Mouse (Mus musculus) limb, embryonic 14.5 days (tissue): ENCODE measurements around the gene Prss8. TPM values are rescaled to one million over a fixed set of nuclear protein-coding genes. Genes with fewer than 3 reads are reported as not detected.

Source experiments
- ATAC-seq: fragments of 200-750 bp; cut with Nextera tagmentation; 2 replicates; pipeline ENCODE4 v1.8.0; 2017; ENCODE audit warnings: low read depth, moderate number of reproducible peaks, moderate TSS enrichment; ENCODE audit not compliant: low FRiP score
- DNase-seq: peaks from one replicate; pipeline ENCODE4 v3.0.0-alpha.2; 2015; ENCODE audit warnings: low spot score
- H3K27ac ChIP-seq: fragments of 300-500 bp; sonication (generic); replicated peaks from 2 replicates; pipeline ENCODE4 v1.5.1; 2014; ENCODE audit warnings: low read depth, mild to moderate bottlenecking, low read length, moderate library complexity, mixed read lengths
- H3K27me3 ChIP-seq: fragments of 300-500 bp; sonication (generic); 2 replicates; pipeline ENCODE4 v1.6.1; 2014; ENCODE audit warnings: low read length, mixed read lengths; ENCODE audit not compliant: control insufficient read depth, insufficient read depth
- H3K36me3 ChIP-seq: fragments of 300-500 bp; sonication (generic); 2 replicates; pipeline ENCODE4 v1.6.1; 2014; ENCODE audit warnings: mild to moderate bottlenecking, low read length, moderate library complexity, mixed read lengths; ENCODE audit not compliant: control insufficient read depth, insufficient read depth
- H3K4me1 ChIP-seq: fragments of 300-500 bp; sonication (generic); 2 replicates; pipeline ENCODE4 v1.6.1; 2014; ENCODE audit warnings: antibody characterized with exemption, low read length, mixed read lengths; ENCODE audit not compliant: control insufficient read depth, insufficient read depth
- H3K4me2 ChIP-seq: fragments of 300-500 bp; sonication (generic); replicated peaks from 2 replicates; pipeline ENCODE4 v1.6.1; 2014; ENCODE audit warnings: low read depth, mild to moderate bottlenecking, low read length, moderate library complexity; ENCODE audit not compliant: severe bottlenecking
- H3K4me3 ChIP-seq: fragments of 300-500 bp; sonication (generic); replicated peaks from 2 replicates; pipeline ENCODE4 v1.5.1; 2014; ENCODE audit warnings: low read length
- H3K9ac ChIP-seq: fragments of 300-500 bp; sonication (generic); 2 replicates; pipeline ENCODE4 v1.6.1; 2014; ENCODE audit warnings: mild to moderate bottlenecking, low read depth, low read length, moderate library complexity; ENCODE audit not compliant: severe bottlenecking
- H3K9me3 ChIP-seq: fragments of 300-500 bp; sonication (generic); 2 replicates; pipeline ENCODE4 v1.6.1; 2016; ENCODE audit warnings: low read length; ENCODE audit not compliant: control insufficient read depth
- POLR2A ChIP-seq: fragments of 200-500 bp; IDR thresholded peaks from 2 replicates; pipeline ENCODE4 v1.8.0; 2012; ENCODE audit warnings: inconsistent platforms, mild to moderate bottlenecking, moderate library complexity, borderline replicate concordance; ENCODE audit not compliant: insufficient read depth, insufficient read length; ENCODE audit errors: extremely low read depth
- WGBS: fragments of 180-500 bp; shearing (Covaris S2); extraction: QIAGEN DNeasy Blood & Tissue Kit; methylation state at CpG from one replicate; pipeline ENCODE4 v1.1.7; 2014; 5-methylcytosine and 5-hydroxymethylcytosine counted together
- polyA plus RNA-seq, 2 experiments: library from polyadenylated mRNA; depleted of rRNA in 1 of 2; stranded (reverse) in 1 of 2; unstranded in 1 of 2; fragments of >200 nt; fragmentation: Nextera tagmentation in 1 of 2; extraction: Ambion mirVana in 1 of 2; gene quantifications; 2 replicates each; pipeline versions ENCODE4 v1.2.1 to v1.2.3; 2012 to 2014

The Prss8 gene
- polyA plus RNA-seq, 2 experiments: 6.2 to 7.0 TPM

GRCm38 (mm10) chr7:127876467-127877348, 53.2 kb downstream of the Prss8 start, which contains the start of gene Zfp668:
Gene Zfp668 (minus strand): TSS chr7:127876828.
- H3K27me3 ChIP-seq: no peaks in the 10 kb centered on the region
- WGBS: under 1% methylated on average over 60 of the region's 60 CpGs
- H3K27ac ChIP-seq: peak within 1 kb of the TSS; percentile 99
- peak within 1 kb of the TSS; percentile 74 for H3K4me2 ChIP-seq
- TF ChIP-seq POLR2A: peak; percentile 40; the same call in 1 of the 2 replicates
- peak; percentile 97 for DNase-seq
- peak within 1 kb of the TSS; percentile 97 for H3K9ac ChIP-seq
- ATAC-seq: peak; percentile 58
- peaks cover 39% of the 10 kb centered on the region for H3K36me3 ChIP-seq
- H3K4me1 ChIP-seq: peaks cover 14% of the 10 kb centered on the region
- no peaks in the 10 kb centered on the region for H3K9me3 ChIP-seq
- peak within 1 kb of the TSS; percentile 94 for H3K4me3 ChIP-seq

- Histone ChIP-seq H3K27me3 (no peaks in the 10 kb centered on the region), H3K4me1 (peaks cover 14% of the 10 kb centered on the region), H3K4me3 (peak within 1 kb of the TSS; percentile 94), H3K9ac (peak within 1 kb of the TSS; percentile 97), H3K4me2 (peak within 1 kb of the TSS; percentile 74), H3K27ac (peak within 1 kb of the TSS; percentile 99), H3K9me3 (no peaks in the 10 kb centered on the region), H3K36me3 (peaks cover 34% of the 10 kb centered on the region)
- ATAC-seq: peak; percentile 91
- no peak for TF ChIP-seq POLR2A
- WGBS: 0% methylated on average over 31 of the region's 41 CpGs
- DNase-seq: peak; percentile 79
These were observed 53.9 kb downstream of the Prss8 start, which contains the start of gene Zfp646 for GRCm38 (mm10) chr7:127876041-127876466. Gene Zfp646 (plus strand): TSS chr7:127876221.

Other genes with a start within 250 kb of the Prss8 start
- 74.7 and 90.0 TPM in 2 replicates for gene Bcl7c, start 221.2 kb downstream of the Prss8 start, polyA plus RNA-seq (2012; rRNA removed)
- 95.4 and 102 TPM in 2 replicates for gene Bcl7c, start 221.2 kb downstream of the Prss8 start, polyA plus RNA-seq (2014; fragmentation: Nextera tagmentation; extraction: Ambion mirVana)
- 53.6 and 82.9 TPM in 2 replicates for gene Ctf1, start 217.4 kb downstream of the Prss8 start, polyA plus RNA-seq (2012; rRNA removed)
- gene Ctf1, start 217.4 kb downstream of the Prss8 start, polyA plus RNA-seq (2014; fragmentation: Nextera tagmentation; extraction: Ambion mirVana): 34.9 and 41.6 TPM in 2 replicates
- gene Ctf2, start 197.9 kb downstream of the Prss8 start, polyA plus RNA-seq (2012; rRNA removed): 0.03 TPM in 1 of 2 replicates, not detected in the other
- gene Ctf2, start 197.9 kb downstream of the Prss8 start, polyA plus RNA-seq (2014; fragmentation: Nextera tagmentation; extraction: Ambion mirVana): 0.22 and 0.34 TPM in 2 replicates
- 64.5 and 81.3 TPM in 2 replicates for gene Fbxl19, start 185.6 kb downstream of the Prss8 start, polyA plus RNA-seq (2012; rRNA removed)
- 4.4 and 6.8 TPM in 2 replicates for gene Fbxl19, start 185.6 kb downstream of the Prss8 start, polyA plus RNA-seq (2014; fragmentation: Nextera tagmentation; extraction: Ambion mirVana)
- gene Orai3, start 160.3 kb downstream of the Prss8 start, polyA plus RNA-seq (2012; rRNA removed): 22.8 and 29.6 TPM in 2 replicates
- 10.5 and 11.6 TPM in 2 replicates for gene Orai3, start 160.3 kb downstream of the Prss8 start, polyA plus RNA-seq (2014; fragmentation: Nextera tagmentation; extraction: Ambion mirVana)
- 29.7 and 31.8 TPM in 2 replicates for gene Setd1a, start 153.4 kb downstream of the Prss8 start, polyA plus RNA-seq (2012; rRNA removed)
- 27.3 and 32.0 TPM in 2 replicates for gene Setd1a, start 153.4 kb downstream of the Prss8 start, polyA plus RNA-seq (2014; fragmentation: Nextera tagmentation; extraction: Ambion mirVana)
- 0.44 and 0.61 TPM in 2 replicates for gene Gm49388, start 144.5 kb downstream of the Prss8 start, polyA plus RNA-seq (2012; rRNA removed)
- gene Gm49388, start 144.5 kb downstream of the Prss8 start, polyA plus RNA-seq (2014; fragmentation: Nextera tagmentation; extraction: Ambion mirVana): not detected in 2 replicates
- 28.0 and 28.7 TPM in 2 replicates for gene Hsd3b7, start 129.5 kb downstream of the Prss8 start, polyA plus RNA-seq (2012; rRNA removed)
- gene Hsd3b7, start 129.5 kb downstream of the Prss8 start, polyA plus RNA-seq (2014; fragmentation: Nextera tagmentation; extraction: Ambion mirVana): 14.3 and 16.5 TPM in 2 replicates
- 116 and 147 TPM in 2 replicates for gene Stx4a, start 105.8 kb downstream of the Prss8 start, polyA plus RNA-seq (2012; rRNA removed)
- 38.8 and 41.0 TPM in 2 replicates for gene Stx4a, start 105.8 kb downstream of the Prss8 start, polyA plus RNA-seq (2014; fragmentation: Nextera tagmentation; extraction: Ambion mirVana)
- 43.9 and 52.1 TPM in 2 replicates for gene Stx1b, start 105.6 kb downstream of the Prss8 start, polyA plus RNA-seq (2012; rRNA removed)
- 4.0 and 6.3 TPM in 2 replicates for gene Stx1b, start 105.6 kb downstream of the Prss8 start, polyA plus RNA-seq (2014; fragmentation: Nextera tagmentation; extraction: Ambion mirVana)
- 19.1 and 20.1 TPM in 2 replicates for gene Zfp646, start 53.9 kb downstream of the Prss8 start, polyA plus RNA-seq (2012; rRNA removed)
- gene Zfp646, start 53.9 kb downstream of the Prss8 start, polyA plus RNA-seq (2014; fragmentation: Nextera tagmentation; extraction: Ambion mirVana): 12.4 and 15.3 TPM in 2 replicates
- 11.0 and 14.9 TPM in 2 replicates for gene Zfp668, start 53.3 kb downstream of the Prss8 start, polyA plus RNA-seq (2012; rRNA removed)
- gene Zfp668, start 53.3 kb downstream of the Prss8 start, polyA plus RNA-seq (2014; fragmentation: Nextera tagmentation; extraction: Ambion mirVana): 10.9 and 14.8 TPM in 2 replicates
- gene Prss53, start 39.1 kb downstream of the Prss8 start, polyA plus RNA-seq (2012; rRNA removed): 6.9 and 9.6 TPM in 2 replicates
- gene Prss53, start 39.1 kb downstream of the Prss8 start, polyA plus RNA-seq (2014; fragmentation: Nextera tagmentation; extraction: Ambion mirVana): 1.3 and 2.0 TPM in 2 replicates
- not detected in 2 replicates for gene Gm21974, start 34.6 kb downstream of the Prss8 start, polyA plus RNA-seq (2012; rRNA removed)
- not detected in 2 replicates for gene Gm21974, start 34.6 kb downstream of the Prss8 start, polyA plus RNA-seq (2014; fragmentation: Nextera tagmentation; extraction: Ambion mirVana)
- gene Vkorc1, start 34.5 kb downstream of the Prss8 start, polyA plus RNA-seq (2012; rRNA removed): 242 and 335 TPM in 2 replicates
- gene Vkorc1, start 34.5 kb downstream of the Prss8 start, polyA plus RNA-seq (2014; fragmentation: Nextera tagmentation; extraction: Ambion mirVana): 244 and 256 TPM in 2 replicates
- gene Bckdk, start 26.0 kb downstream of the Prss8 start, polyA plus RNA-seq (2012; rRNA removed): 67.0 and 94.6 TPM in 2 replicates
- 116 and 122 TPM in 2 replicates for gene Bckdk, start 26.0 kb downstream of the Prss8 start, polyA plus RNA-seq (2014; fragmentation: Nextera tagmentation; extraction: Ambion mirVana)
- 35.2 and 43.4 TPM in 2 replicates for gene Kat8, start 17.6 kb downstream of the Prss8 start, polyA plus RNA-seq (2012; rRNA removed)
- 39.1 and 45.4 TPM in 2 replicates for gene Kat8, start 17.6 kb downstream of the Prss8 start, polyA plus RNA-seq (2014; fragmentation: Nextera tagmentation; extraction: Ambion mirVana)
- gene Prss36, start 16.6 kb upstream of the Prss8 start, polyA plus RNA-seq (2012; rRNA removed): 14.5 and 16.9 TPM in 2 replicates
- gene Prss36, start 16.6 kb upstream of the Prss8 start, polyA plus RNA-seq (2014; fragmentation: Nextera tagmentation; extraction: Ambion mirVana): 11.7 and 14.1 TPM in 2 replicates
- gene Fus, start 37.4 kb upstream of the Prss8 start, polyA plus RNA-seq (2012; rRNA removed): 919 and 999 TPM in 2 replicates
- 60.9 and 68.7 TPM in 2 replicates for gene Fus, start 37.4 kb upstream of the Prss8 start, polyA plus RNA-seq (2014; fragmentation: Nextera tagmentation; extraction: Ambion mirVana)
- 53.1 and 59.3 TPM in 2 replicates for gene Pycard, start 63.8 kb upstream of the Prss8 start, polyA plus RNA-seq (2012; rRNA removed)
- gene Pycard, start 63.8 kb upstream of the Prss8 start, polyA plus RNA-seq (2014; fragmentation: Nextera tagmentation; extraction: Ambion mirVana): 98.3 and 132 TPM in 2 replicates
- gene Trim72, start 73.8 kb upstream of the Prss8 start, polyA plus RNA-seq (2012; rRNA removed): 22.8 and 26.6 TPM in 2 replicates
- gene Trim72, start 73.8 kb upstream of the Prss8 start, polyA plus RNA-seq (2014; fragmentation: Nextera tagmentation; extraction: Ambion mirVana): 1.7 and 2.2 TPM in 2 replicates
- 2.4 and 2.5 TPM in 2 replicates for gene Itgam, start 132.5 kb upstream of the Prss8 start, polyA plus RNA-seq (2012; rRNA removed)
- gene Itgam, start 132.5 kb upstream of the Prss8 start, polyA plus RNA-seq (2014; fragmentation: Nextera tagmentation; extraction: Ambion mirVana): 1.1 and 1.2 TPM in 2 replicates
- gene Gm49368, start 132.6 kb upstream of the Prss8 start, polyA plus RNA-seq (2012; rRNA removed): 0.01 TPM in 1 of 2 replicates, not detected in the other
- not detected in 2 replicates for gene Gm49368, start 132.6 kb upstream of the Prss8 start, polyA plus RNA-seq (2014; fragmentation: Nextera tagmentation; extraction: Ambion mirVana)
- gene Itgax, start 199.4 kb upstream of the Prss8 start, polyA plus RNA-seq (2012; rRNA removed): 0.14 and 0.18 TPM in 2 replicates
- gene Itgax, start 199.4 kb upstream of the Prss8 start, polyA plus RNA-seq (2014; fragmentation: Nextera tagmentation; extraction: Ambion mirVana): 0.06 and 0.17 TPM in 2 replicates
- gene Itgad, start 224.3 kb upstream of the Prss8 start, polyA plus RNA-seq (2012; rRNA removed): not detected in 2 replicates
- gene Itgad, start 224.3 kb upstream of the Prss8 start, polyA plus RNA-seq (2014; fragmentation: Nextera tagmentation; extraction: Ambion mirVana): not detected in 2 replicates